Comparison of ENCODE assay signal across 8 mouse cellular contexts in the genomic region with DNA sequence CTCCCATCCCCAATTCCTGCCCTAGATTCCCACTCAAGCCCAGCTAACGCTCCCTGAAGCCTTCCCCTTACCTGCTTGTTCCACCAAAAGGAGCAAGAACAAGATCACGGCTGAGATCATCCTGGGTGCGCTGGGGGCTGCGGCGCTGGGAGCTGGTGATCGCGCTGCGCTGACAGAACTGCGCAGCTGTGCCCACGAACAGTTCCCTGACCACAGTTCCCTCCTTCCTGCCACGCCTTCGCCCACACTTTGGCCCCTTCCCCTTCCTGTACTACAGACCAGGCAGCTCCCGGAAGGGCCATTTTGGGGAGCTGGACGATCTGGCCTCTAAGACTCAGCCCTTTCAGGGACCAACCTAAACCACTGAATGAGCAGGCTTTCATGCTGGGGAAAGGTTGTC. TPM values are rescaled to one million over a fixed set of nuclear protein-coding genes. Genes with fewer than 3 reads are reported as not detected.
DNase-seq lines count a peak whose midpoint lies in the region; ATAC-seq and TF ChIP-seq lines count a peak whose summit lies in the region.

Gene Fcer1g, minus strand, starts transcription at position 240 of the 400 bp plus-strand sequence.

- no peak within 1 kb of the TSS for H3K4me2 ChIP-seq in neural tube, embryonic 11.5 days (ENCODE audit: low read depth)
- no peak within 1 kb of the TSS for H3K4me2 ChIP-seq in embryonic facial prominence, embryonic 13.5 days
- no peak within 1 kb of the TSS for H3K4me2 ChIP-seq in hindbrain, embryonic 12.5 days (replicated peaks)
- peak within 1 kb of the TSS; percentile 30 for H3K4me2 ChIP-seq in liver, embryonic 14.5 days (ENCODE audit: low read depth)

- no peaks in the 10 kb centered on the region for H3K4me1 ChIP-seq in neural tube, embryonic 11.5 days (ENCODE audit: control insufficient read depth, insufficient read depth, low read length)
- peaks cover 10% of the 10 kb centered on the region for H3K4me1 ChIP-seq in embryonic facial prominence, embryonic 13.5 days
- 0 out of 2 replicates have a peak, but pooled peaks cover 2% of the 10 kb centered on the region for H3K4me1 ChIP-seq in hindbrain, embryonic 12.5 days
- peaks cover 12 to 24% of the 10 kb centered on the region in 2 experiments for H3K4me1 ChIP-seq in liver, embryonic 14.5 days (replicated peaks; ENCODE audit: control insufficient read depth in 2 of 2, insufficient read depth in 2 of 2, low read length in 1 of 2)

- ATAC-seq in neural tube, embryonic 11.5 days (ENCODE audit: insufficient read depth, low FRiP score, low TSS enrichment), result no peak
- ATAC-seq in embryonic facial prominence, embryonic 13.5 days (ENCODE audit: insufficient number of reproducible peaks, insufficient read depth, low FRiP score, low TSS enrichment, low read depth), result no peak
- no peak for ATAC-seq in hindbrain, embryonic 12.5 days (ENCODE audit: low FRiP score)
- no peak for ATAC-seq in liver, embryonic 14.5 days (ENCODE audit: insufficient read depth)
- ATAC-seq in neutrophil, adult 5-6 weeks (ENCODE audit: extremely low read depth, insufficient number of reproducible peaks, low FRiP score, poor library complexity, severe bottlenecking), result peak; percentile 86

- H3K9me3 ChIP-seq in neural tube, embryonic 11.5 days (ENCODE audit: control insufficient read depth, low read length), result no peaks in the 10 kb centered on the region
- H3K9me3 ChIP-seq in embryonic facial prominence, embryonic 13.5 days, result no peaks in the 10 kb centered on the region
- no peaks in the 10 kb centered on the region for H3K9me3 ChIP-seq in hindbrain, embryonic 12.5 days (replicated peaks)
- no peaks in the 10 kb centered on the region for H3K9me3 ChIP-seq in liver, embryonic 14.5 days (ENCODE audit: control insufficient read depth, low read length)

- DNase-seq in neural tube, embryonic 11.5 days (ENCODE audit: low spot score), result no peak
- DNase-seq in neural tube, embryonic 10.5 days (ENCODE audit: extremely low spot score, low spot score), result no peak
- no peak for DNase-seq in liver, embryonic 14.5 days (ENCODE audit: low read depth in 3 of 3, low spot score in 3 of 3)
- no peak for DNase-seq in embryo, embryonic 11 days
- DNase-seq in thymus, postnatal 14 days, result no peak

- H3K27ac ChIP-seq in neural tube, embryonic 11.5 days (ENCODE audit: low read depth, low read length), result no peak within 1 kb of the TSS
- no peak within 1 kb of the TSS for H3K27ac ChIP-seq in embryonic facial prominence, embryonic 13.5 days
- H3K27ac ChIP-seq in hindbrain, embryonic 12.5 days, result no peak within 1 kb of the TSS
- H3K27ac ChIP-seq in liver, embryonic 14.5 days, result peak within 1 kb of the TSS; percentile 23

- no peak within 1 kb of the TSS for H3K4me3 ChIP-seq in neural tube, embryonic 11.5 days (ENCODE audit: low read depth, low read length)
- no peak within 1 kb of the TSS for H3K4me3 ChIP-seq in embryonic facial prominence, embryonic 13.5 days
- no peak within 1 kb of the TSS for H3K4me3 ChIP-seq in hindbrain, embryonic 12.5 days
- H3K4me3 ChIP-seq in liver, embryonic 14.5 days (ENCODE audit: insufficient read depth in 1 of 2, low read depth in 2 of 2, low read length in 2 of 2), result peak within 1 kb of the TSS; percentile 25 to 42

- peaks cover 19% of the 10 kb centered on the region for H3K36me3 ChIP-seq in neural tube, embryonic 11.5 days (ENCODE audit: control insufficient read depth, insufficient read depth, low read length)
- peaks cover 62% of the 10 kb centered on the region for H3K36me3 ChIP-seq in embryonic facial prominence, embryonic 13.5 days
- H3K36me3 ChIP-seq in hindbrain, embryonic 12.5 days, result peaks cover 58% of the 10 kb centered on the region
- H3K36me3 ChIP-seq in liver, embryonic 14.5 days (replicated peaks; ENCODE audit: control insufficient read depth, insufficient read depth, low read depth), result peaks cover 37% of the 10 kb centered on the region

- no peak for TF ChIP-seq CTCF in liver, embryonic 14.5 days (IDR thresholded peaks at IDR 0.05; ENCODE audit: low read depth)

- WGBS in neural tube, embryonic 11.5 days, result 93% methylated on average over 14 of the region's 14 CpGs
- 91% methylated on average over 14 of the region's 14 CpGs for WGBS in embryonic facial prominence, embryonic 13.5 days
- WGBS in hindbrain, embryonic 12.5 days, result 93% methylated on average over 14 of the region's 14 CpGs
- 24% methylated on average over 14 of the region's 14 CpGs for WGBS in liver, embryonic 14.5 days (ENCODE audit: insufficient replicate concordance)

- TF ChIP-seq EP300 in liver, embryonic 14.5 days (IDR thresholded peaks at IDR 0.05; ENCODE audit: low read depth), result no peak

- H3K27me3 ChIP-seq in neural tube, embryonic 11.5 days (ENCODE audit: control insufficient read depth, insufficient read depth, low read length), result no peaks in the 10 kb centered on the region
- H3K27me3 ChIP-seq in embryonic facial prominence, embryonic 13.5 days, result no peaks in the 10 kb centered on the region
- H3K27me3 ChIP-seq in hindbrain, embryonic 12.5 days, result no peaks in the 10 kb centered on the region
- no peaks in the 10 kb centered on the region for H3K27me3 ChIP-seq in liver, embryonic 14.5 days (ENCODE audit: control insufficient read depth, insufficient read depth, low read length)

- H3K9ac ChIP-seq in neural tube, embryonic 11.5 days (ENCODE audit: low read length), result no peak within 1 kb of the TSS
- H3K9ac ChIP-seq in embryonic facial prominence, embryonic 13.5 days, result no peak within 1 kb of the TSS; the same call in 1 of the 2 replicates
- no peak within 1 kb of the TSS for H3K9ac ChIP-seq in hindbrain, embryonic 12.5 days
- H3K9ac ChIP-seq in liver, embryonic 14.5 days (replicated peaks), result 0 out of 2 replicates have a peak within 1 kb of the TSS, but pooled peaks have one; percentile 27

RNA-seq across cellular contexts. Expression of gene Fcer1g, which starts in this region (rescaled TPM):
- polyA plus RNA-seq in neural tube, embryonic 11.5 days (2014; fragmentation: Nextera tagmentation; extraction: Ambion mirVana), result 14.4 and 15.0 TPM in 2 replicates
- 40.7 and 41.9 TPM in 2 replicates for polyA plus RNA-seq in embryonic facial prominence, embryonic 13.5 days (2015; fragmentation: Nextera tagmentation; extraction: Ambion mirVana)
- 22.1 and 24.1 TPM in 2 replicates for polyA plus RNA-seq in hindbrain, embryonic 12.5 days (2016; fragmentation: Nextera tagmentation; extraction: Ambion mirVana)
- polyA plus RNA-seq in liver, embryonic 14.5 days (2012; rRNA removed), result 50.1 and 74.3 TPM in 2 replicates
- polyA plus RNA-seq in liver, embryonic 14.5 days (2014; fragmentation: Nextera tagmentation; extraction: Ambion mirVana), result 87.8 and 104 TPM in 2 replicates
- total RNA-seq in neutrophil, adult 5-6 weeks (2017), result 410 and 425 TPM in 2 replicates

Comparison
In these comparisons a context has a peak if more than half of its experiments do, and no peak if none do; other contexts are left out.
1. H3K4me3 ChIP-seq: peak in liver, embryonic 14.5 days (2 of 2); none in neural tube, embryonic 11.5 days (single experiment), embryonic facial prominence, embryonic 13.5 days (single experiment) and hindbrain, embryonic 12.5 days (single experiment).